Mouse (Mus musculus) gastrocnemius, postnatal 25 days (tissue): ENCODE measurements around the gene Atl3. TPM values are rescaled to one million over a fixed set of nuclear protein-coding genes. Genes with fewer than 3 reads are reported as not detected.

Source experiments
- DNase-seq: peaks from one replicate; pipeline ENCODE4 v3.0.0; 2022
- total RNA-seq, 2 experiments: library from RNA; stranded (reverse); gene quantifications; 1 replicate in 1 of 2; 2 replicates in 1 of 2; pipeline ENCODE4 v1.2.3; 2021

Gene Atl3
- total RNA-seq, 2 experiments from 2014 or later, result 8.7 to 14.3 TPM

DNA sequence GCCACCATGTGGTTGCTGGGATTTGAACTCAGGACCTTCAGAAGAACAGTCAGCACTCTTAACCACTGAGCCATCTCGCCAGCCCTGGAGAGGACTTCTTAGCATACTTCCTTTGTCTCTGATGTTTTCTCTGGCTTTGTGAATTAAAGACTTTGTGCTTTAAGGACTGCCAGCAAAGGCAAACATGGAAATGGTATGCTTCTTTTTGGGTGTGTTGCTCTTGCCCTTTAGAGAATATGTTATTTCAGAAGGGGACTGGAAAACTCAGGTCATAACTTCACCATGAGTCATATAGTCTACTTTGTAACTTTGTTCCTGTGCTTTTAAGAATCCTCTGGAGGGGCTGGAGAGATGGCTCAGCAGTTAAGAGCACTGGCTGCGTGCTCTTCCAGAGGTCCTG lies 5.0 kb downstream of the Atl3 start:
- no peak for DNase-seq

DNA sequence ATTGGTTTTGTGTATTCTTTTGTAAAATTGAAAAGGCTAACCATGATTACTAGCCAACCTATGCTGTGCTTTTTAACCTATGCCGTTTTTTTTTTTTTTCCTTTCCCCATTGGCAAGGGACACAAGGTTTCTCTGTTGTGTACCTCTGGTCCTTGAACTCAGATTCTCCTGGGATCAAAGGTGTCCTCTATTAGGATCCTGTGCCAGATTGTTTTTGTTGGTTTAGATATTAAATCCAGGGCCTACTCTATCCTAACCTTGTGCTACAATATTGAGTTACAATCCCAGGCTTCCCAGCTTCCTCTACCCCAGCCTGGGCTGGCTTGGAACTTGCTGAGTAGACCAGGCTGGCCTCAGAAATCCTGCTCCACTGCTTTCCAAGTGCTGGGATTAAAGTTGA lies 6.9 kb downstream of the Atl3 start:
- DNase-seq, result no peak

DNA sequence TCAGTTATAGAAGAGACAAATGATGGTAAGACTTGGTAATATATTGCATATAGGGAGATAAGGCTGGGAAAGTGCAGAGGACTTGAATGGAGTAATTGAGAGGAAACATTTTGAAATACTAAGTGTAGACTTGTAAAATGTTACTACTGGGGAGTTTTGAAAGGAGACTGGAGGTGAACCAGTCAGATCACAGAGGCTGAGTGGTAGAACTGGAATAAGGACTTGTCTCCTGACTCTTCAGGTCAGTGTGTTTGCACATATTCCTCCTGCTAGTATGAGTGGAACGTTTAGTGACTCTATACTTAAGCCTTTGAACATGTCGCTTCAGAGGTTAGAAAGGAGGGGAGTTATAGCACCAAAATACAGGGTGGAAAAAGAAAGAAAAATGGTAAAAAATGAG lies 8.6 kb downstream of the Atl3 start:
- no peak for DNase-seq

DNA sequence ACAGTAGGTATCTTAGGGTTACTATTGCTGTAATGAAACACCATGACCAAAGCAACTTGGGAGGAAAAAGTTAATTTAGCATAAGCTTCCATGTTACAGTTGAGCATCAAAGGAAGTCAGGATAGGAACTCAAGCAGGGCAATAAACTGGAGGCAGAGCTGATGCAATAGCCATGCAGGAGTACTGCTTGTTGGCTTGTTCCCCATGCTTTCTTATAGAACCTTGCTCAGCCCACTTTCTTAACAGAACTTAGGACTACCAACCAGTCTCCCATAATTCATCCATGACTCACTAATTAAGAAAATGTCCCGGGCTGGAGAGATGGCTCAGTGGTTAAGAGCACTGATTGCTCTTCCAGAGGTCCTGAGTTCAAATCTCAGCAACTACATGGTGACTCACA lies 12.5 kb downstream of the Atl3 start:
- no peak for DNase-seq

DNA sequence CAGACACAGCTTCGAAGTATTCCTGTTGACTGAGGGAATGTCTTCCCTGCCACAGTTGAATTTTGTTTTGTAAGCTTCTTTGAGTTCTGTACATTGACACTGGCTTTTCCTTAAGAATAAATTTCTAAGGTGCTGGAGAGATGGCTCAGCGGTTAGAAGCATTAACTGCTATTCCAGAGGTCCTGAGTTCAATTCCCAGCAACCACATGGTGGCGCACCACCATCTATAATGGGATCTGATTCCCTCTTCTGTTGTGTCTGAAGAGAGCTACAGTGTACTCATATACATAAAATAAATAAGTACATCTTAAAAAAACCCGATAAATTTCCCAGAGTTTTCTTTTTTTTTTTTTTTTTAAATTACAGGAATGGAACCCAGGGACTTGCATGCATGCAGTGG lies 14.2 kb downstream of the Atl3 start:
- DNase-seq, result no peak

DNA sequence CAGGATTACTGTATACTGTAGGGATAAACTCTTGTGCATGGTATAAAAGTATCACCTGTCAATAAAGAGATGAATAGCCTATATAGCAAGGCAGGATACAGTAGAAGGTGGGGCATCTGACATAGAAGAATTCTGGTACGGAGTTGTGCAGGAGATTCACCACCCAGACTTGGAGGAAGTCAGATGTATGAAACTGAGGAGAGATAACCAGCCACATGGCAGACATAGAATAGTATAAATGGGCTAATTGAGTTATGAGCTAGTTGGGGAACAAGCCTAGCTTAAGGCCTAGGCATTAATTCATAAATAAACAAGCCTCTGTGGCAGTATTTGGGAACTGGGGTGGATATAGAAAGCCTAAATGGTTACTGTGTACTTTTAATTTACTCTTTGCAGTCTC lies 22.6 kb downstream of the Atl3 start:
- no peak for DNase-seq

DNA sequence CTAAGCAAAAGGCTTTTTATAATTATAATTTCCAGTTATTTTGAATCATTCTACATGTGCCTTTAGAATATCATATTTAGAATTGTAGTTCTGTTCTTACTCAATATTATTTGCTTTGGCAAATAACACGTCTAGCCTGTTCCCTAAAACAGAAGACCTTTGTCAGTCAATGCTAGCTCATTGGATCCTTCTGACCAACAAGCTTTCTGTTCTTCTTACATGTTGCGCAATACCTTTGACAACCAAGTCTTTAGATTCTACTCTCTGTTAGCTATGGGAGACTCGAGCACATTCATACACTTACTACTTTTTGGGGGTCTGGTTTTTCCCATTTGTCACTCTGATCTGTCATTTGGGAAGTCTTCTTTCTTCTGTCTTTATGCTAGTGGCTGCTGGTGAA lies 27.8 kb downstream of the Atl3 start:
- DNase-seq, result no peak

DNA sequence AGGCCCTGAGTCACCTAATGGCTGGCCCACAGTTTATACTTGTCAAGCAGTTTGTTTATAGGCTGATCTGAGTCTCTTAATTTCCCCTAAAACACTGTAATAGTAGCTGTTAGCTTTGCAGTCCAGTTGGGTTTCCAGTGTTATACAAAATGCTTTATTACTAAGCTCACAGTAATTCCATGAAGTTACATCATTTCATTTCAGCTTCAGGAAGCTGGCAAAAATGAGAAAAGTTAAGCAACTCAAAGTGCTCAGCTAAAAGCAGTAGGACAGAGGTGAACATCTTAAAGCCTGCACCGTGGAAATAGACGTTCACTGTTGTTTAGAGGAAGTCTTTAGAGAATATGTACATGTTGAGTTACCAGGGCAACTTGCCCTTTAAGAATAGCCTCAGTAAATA lies 29.0 kb downstream of the Atl3 start:
- no peak for DNase-seq

DNA sequence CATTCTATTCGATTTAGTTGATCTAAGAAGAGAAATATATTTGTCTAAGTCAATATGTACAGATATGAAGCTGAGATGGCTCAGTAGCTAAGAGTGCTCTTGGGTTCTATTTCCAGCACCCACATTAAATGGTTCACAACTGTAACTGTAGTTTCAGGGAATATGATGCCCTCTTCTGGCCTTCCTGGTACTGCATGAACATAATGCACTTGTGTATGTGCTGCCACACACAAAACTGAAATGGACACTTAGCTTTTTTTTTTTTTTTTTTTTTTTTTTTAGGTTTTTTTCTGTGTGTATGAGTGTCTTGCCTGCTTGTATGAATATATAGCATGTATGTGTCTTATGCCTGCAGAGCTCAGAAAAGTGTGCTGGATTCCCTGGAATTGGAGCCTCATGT lies 29.5 kb downstream of the Atl3 start:
- no peak for DNase-seq

DNA sequence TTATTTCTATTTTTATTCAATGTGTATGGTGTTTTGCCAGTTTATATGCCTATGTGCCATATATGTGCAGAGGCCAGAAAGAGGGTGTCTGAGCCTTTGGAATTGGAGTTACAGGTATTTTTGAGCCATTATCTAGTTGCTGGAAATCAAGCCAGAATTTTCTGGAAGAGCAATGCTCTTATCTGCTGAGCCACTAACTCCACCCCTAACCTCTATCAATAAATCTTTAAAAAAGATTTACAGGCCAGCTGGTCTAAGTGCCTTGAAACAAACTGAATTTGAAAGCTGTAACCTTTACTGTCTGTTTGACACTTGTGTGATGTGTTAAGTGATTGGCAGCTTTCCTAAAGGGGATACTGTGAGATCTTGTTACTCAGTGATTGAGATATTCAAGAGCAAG lies 29.9 kb downstream of the Atl3 start:
- DNase-seq, result no peak

DNA sequence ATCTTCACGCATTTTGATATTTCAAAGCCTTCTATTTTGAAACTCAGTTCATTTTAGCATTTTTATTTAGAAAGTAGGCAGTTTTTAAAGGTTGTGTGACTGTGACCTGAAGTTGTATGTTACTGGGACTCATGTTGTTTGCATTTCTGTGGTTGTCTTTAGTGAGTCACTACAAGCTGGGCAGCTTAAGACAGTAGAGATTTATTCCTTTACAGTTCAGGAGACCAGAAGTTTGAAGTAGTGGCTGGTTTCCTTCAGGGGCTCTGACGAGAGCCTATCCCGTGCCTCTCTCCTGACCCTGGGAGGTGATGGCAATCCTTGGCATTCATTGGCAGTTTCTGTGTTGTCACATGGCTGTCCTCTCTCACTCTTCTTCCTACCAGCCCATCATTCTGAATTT lies 31.0 kb downstream of the Atl3 start:
- no peak for DNase-seq

DNA sequence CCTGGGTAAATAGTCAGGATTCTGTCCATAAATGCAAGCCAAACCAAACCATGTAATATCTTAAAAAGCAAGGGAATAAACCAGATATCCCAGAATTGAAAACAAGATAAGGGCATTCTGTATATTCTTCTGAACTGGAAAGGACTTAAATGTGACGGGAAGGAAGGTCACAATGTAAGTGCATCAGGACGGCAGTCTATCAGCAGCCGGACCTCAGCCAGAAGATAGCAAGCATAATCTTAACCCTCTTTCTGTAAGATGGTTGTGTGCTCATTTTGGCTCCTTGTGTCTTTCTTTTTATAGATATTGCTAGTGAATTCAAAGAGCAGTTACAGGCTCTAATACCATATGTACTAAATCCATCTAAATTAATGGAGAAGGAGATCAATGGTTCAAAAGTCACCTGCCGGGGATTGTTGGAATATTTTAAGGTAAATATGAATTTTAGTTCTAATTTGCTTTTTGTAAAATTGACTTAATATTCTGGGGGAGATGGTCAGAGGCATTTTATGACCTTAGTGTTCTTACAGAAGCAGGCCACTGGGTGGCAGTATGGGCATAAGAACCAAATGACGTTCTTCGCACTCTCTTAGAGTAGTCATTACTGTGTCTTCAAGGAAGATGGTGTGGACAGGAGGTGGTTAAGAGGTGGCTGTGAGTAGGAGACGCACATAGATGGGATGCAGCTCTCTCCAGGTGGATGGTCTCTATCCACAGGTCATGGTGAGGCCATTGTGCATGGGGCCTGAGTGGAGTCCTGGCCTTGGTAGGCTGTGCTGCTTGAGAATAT lies 35.0 kb downstream of the Atl3 start:
- DNase-seq, result peak; percentile 10

DNA sequence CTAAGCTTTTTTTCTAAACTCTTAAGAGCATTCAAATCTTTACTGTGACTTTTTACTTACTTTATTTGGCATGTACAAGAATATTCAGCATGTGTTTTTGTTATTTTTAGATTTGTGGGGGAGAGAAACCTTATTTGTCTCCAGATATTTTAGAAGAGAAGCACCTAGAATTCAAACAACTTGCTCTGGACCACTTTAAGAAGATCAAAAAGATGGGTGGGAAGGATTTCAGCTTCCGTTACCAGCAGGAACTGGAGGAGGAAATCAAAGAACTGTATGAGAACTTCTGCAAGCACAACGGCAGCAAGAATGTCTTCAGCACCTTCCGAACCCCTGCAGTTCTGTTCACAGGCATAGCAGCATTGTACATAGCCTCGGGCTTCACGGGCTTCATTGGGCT lies 38.1 kb downstream of the Atl3 start:
- no peak for DNase-seq

DNA sequence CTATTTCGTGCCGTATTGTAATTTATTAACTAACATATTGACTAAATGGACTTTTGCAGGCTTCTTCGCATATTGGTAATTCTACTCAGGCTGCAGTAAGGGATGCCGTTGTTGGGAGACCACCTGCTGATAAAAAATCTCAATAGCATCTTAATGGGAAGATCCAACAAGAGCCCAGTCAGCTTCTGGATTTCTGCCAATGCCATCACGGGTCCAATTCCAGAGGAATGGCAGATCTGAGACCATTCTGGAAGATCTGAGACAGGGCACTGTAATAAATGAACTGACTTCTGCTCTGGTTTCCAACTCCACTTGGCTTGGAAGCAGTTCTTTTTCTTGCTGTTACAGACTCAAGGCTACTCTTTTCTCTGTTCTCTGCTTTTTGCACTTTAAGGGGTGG lies 40.1 kb downstream of the Atl3 start:
- no peak for DNase-seq

DNA sequence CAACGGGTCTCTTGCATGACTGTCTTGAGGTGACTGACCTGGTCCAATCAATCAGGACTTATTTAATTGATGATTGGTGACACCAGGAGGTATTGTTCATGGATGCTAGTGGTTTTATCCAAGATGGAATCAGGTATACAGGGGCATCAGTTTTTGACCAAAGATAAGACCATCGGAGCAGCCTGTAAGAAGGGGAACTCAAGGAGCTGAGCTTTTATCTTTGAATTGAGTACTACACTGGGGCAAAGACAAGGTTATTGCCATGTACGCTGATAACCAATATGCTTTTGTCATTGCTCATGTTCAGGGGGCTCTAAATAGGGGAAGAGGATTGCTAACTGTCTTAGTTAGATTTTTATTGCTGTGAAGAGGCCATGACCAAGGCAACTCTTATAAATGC lies 55.1 kb downstream of the Atl3 start:
- no peak for DNase-seq

DNA sequence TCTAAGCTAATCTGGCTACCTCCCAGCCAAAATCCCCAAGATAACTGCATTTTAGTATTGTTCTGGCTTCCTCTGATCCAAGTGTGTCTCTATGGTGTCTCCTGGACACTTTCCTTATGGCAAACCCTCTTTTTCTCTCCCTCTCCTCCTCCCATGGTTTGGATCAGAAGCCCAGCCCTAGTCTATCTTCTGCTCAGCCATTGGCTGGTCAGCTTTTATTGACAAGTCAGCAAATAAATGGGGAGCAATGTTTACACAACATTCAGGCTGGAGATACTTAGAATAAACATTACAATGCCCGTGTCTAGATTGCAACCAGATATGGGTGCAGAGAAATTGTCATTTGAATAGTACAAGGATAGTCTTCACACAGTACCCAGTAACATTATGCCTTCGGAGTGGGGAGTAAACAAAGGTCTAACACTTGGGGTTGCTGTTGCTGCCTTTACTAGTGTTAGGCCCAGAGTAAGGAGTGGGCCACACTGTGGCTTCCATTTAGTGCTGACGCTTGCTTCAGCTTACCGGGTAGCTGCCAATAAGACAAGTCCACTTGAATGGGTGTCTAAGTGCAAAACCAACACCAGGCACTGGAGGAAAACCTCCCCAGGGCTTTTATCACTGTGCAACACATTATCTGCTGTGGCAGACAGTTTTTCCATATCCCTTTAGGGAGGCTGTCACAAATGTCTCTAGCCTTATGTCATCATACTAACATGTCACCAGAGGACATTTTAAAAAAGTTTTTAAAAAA lies 57.9 kb downstream of the Atl3 start:
- no peak for DNase-seq

DNA sequence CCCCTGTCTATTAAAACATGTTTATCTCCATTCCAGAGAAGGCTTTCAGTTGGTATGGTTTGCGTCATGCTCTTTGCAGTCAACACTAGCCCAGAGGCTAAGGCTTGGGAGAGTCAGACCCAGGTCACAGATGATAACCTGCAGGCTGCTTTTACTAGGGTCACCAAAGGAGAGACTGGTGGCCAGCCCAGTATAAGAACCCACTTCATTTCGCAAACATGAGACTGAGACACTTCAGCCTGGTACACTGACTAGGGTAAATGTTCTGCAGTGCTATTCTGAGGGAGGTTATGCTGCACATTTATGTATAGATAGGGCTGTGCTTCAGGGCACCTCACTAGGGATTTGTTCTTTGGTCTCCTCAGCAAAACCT lies 58.4 kb downstream of the Atl3 start:
- no peak for DNase-seq

DNA sequence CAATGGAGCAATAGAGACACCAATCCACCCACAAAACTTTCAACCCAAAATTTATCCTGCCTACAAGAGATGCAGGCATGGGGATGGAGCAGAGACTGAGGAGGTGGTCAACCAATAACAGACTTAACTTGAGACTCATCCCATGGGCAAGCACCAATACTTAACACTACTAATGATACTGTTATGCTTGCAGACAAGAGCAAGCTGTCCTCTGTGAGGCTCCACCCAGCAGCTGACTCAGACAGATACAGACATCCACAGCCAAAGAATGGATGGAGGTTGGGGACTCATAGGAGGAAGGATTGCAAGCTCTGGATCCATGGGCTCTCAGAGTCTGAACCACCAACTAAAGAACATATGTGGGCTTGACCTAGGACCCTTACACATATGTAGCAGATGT lies 59.6 kb downstream of the Atl3 start:
- no peak for DNase-seq

DNA sequence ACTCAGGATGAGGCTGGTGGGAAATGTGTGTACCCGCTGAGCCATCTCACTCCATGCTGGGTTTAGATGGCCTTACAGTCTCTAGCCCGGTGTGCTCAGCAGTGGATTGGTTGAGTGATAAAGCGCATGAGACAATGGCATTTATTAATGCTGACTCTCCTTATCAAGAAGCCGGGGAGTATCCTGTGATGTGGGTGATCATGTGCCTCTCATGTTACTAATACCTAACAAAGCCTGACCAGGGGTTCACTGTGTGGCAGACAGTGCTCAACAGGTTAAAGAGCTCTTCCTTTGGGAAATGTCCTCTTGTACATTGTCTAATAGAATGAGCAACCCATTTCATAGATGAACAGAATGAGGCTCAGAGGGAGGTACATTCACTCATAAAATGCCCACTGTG lies 61.0 kb downstream of the Atl3 start:
- no peak for DNase-seq

DNA sequence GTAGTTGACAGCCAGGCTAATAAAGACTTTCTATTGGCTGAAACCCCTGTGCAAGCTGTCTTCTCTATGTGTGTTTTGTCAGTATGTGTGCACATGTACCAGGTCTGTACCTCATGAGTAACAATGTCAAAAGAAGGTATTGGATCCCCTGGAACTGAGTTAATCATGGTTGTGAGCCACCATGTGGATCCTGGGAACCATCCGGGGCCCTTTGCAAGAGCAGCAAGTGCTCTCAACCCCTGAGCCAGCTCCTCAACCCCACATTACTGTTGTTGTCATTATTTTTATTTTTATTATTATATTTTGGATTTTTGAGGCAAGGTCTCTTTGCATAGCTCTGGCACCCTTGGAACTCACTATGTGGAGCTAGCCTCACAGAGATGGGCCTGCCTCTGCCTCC lies 62.8 kb downstream of the Atl3 start:
- no peak for DNase-seq

DNA sequence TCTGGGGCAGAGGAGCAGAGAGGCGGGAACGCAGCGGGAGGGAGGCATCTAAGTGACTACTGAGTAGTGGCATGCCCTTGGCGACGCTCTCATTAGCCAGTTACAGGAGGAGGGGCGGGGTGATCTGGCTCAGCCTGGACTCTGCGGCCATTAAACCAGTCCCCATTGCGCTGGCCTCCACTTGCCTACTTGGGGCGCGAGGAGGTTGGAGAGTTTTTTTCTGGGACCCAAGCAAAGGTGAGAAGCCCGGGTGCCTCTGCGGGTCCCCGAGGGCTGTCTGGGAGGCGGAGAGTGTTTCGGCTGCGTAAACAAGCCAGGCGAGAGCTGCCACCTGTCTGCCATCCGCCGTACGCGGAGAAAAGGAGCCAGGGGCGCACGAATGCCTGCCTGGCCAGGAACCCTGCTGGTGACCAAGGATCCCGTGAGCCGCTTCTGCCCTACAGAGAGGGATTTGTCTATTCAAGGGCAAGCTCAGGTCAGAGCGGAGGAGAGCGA lies 63.5 kb downstream of the Atl3 start, which contains the start of gene Pla2g16:
Pla2g16 (plus strand) TSS at position 132 of the 495 bp plus-strand sequence.
- peak; percentile 76 for DNase-seq

DNA sequence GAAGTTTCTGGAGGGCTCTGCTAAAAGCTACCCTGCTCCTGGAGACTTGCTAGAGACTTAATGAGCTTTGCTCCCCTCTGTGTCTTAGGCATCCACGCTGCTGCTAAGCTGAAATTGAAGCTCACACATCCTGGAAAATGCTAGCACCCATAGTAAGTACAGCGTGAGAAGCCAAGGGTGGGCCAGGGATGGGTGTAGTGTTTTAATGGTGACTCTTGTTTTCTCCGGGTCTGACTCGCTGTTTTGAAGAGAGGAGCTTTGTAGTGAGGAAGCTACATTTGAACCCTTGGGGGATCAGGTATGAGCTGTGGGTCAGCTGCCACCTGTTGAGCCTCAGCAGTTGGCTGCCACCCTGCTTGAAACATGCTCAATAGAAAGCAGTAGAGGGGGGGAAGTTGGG lies 64.0 kb downstream of the Atl3 start:
- DNase-seq, result no peak

DNA sequence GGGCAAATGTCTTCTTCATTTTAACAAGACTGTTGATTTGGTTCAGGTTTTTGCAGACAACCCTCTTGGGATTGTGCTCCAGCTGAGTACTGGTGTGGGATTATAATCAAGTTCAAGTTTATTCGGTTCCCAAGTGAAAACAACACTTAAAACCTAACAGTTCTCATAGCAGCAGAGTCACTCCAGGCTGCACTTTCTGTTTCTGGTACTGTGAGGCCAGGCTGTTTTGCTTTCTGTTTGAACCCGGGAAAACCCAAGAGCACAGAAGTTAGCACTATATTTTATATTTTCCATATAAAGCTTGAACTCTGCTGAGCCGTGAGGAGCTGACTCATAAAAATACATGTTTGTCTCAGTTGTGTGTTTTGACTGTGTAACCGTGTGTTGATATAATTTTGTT lies 64.8 kb downstream of the Atl3 start:
- DNase-seq, result no peak

DNA sequence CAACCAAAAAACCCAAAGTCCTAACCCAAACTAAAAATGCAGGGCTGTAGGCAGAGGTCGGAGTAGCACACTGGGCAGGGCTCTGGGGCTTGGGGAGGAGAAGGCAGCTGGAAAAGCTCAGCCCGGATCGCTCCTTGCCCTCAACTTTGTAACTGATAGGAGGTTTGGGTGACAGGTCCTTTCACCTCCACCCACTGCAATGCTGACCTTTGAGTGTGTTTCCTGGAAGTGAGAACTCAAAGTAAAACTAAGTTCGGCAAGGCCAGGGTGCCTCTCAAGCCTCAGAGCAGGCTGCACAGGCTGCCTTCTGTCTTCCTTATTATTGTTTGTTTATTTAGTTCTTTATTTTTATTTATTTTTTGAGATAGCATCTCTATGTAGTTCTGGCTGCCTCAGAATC lies 66.1 kb downstream of the Atl3 start:
- no peak for DNase-seq
